Mouse (Mus musculus) forebrain, embryonic 12.5 days (tissue): ENCODE measurements around the gene Fas. TPM values are rescaled to one million over a fixed set of nuclear protein-coding genes. Genes with fewer than 3 reads are reported as not detected.

ENCODE experiments used
- ATAC-seq: fragments of 200-750 bp; cut with Nextera tagmentation; 2 replicates; pipeline ENCODE4 v1.8.0; 2017; ENCODE audit warnings: moderate TSS enrichment; ENCODE audit not compliant: low FRiP score
- H3K27ac ChIP-seq: fragments of 300-500 bp; sonication (generic); 2 replicates; pipeline ENCODE4 v1.5.1; 2016; ENCODE audit warnings: mild to moderate bottlenecking
- H3K27me3 ChIP-seq: fragments of 300-500 bp; sonication (generic); 2 replicates; pipeline ENCODE4 v1.6.1; 2016; ENCODE audit warnings: mild to moderate bottlenecking
- H3K36me3 ChIP-seq: fragments of 300-500 bp; sonication (generic); replicated peaks from 2 replicates; pipeline ENCODE4 v1.6.1; 2016; ENCODE audit warnings: mild to moderate bottlenecking
- H3K4me1 ChIP-seq: fragments of 300-500 bp; sonication (generic); 2 replicates; pipeline ENCODE4 v1.6.1; 2016
- H3K4me2 ChIP-seq: fragments of 300-500 bp; sonication (generic); 2 replicates; pipeline ENCODE4 v1.6.1; 2016; ENCODE audit warnings: mild to moderate bottlenecking, moderate library complexity
- H3K4me3 ChIP-seq: fragments of 300-500 bp; sonication (generic); replicated peaks from 2 replicates; pipeline ENCODE4 v1.5.1; 2016; ENCODE audit warnings: mild to moderate bottlenecking
- H3K9ac ChIP-seq: fragments of 300-500 bp; sonication (generic); 2 replicates; pipeline ENCODE4 v1.6.1; 2016; ENCODE audit warnings: mild to moderate bottlenecking
- H3K9me3 ChIP-seq: fragments of 300-500 bp; sonication (generic); 2 replicates; pipeline ENCODE4 v1.6.1; 2016
- WGBS: fragments of 180-500 bp; shearing (Covaris S2); methylation state at CpG from one replicate; pipeline ENCODE4 v1.1.7; 2016; 5-methylcytosine and 5-hydroxymethylcytosine counted together
- polyA plus RNA-seq: library from polyadenylated mRNA; unstranded; fragments of >200 nt; fragmentation: Nextera tagmentation; extraction: Ambion mirVana; gene quantifications from 2 replicates; pipeline ENCODE4 v1.2.1, GENCODE M21; 2016

The Fas gene
- polyA plus RNA-seq = 0.32 and 0.55 TPM in 2 replicates

DNA sequence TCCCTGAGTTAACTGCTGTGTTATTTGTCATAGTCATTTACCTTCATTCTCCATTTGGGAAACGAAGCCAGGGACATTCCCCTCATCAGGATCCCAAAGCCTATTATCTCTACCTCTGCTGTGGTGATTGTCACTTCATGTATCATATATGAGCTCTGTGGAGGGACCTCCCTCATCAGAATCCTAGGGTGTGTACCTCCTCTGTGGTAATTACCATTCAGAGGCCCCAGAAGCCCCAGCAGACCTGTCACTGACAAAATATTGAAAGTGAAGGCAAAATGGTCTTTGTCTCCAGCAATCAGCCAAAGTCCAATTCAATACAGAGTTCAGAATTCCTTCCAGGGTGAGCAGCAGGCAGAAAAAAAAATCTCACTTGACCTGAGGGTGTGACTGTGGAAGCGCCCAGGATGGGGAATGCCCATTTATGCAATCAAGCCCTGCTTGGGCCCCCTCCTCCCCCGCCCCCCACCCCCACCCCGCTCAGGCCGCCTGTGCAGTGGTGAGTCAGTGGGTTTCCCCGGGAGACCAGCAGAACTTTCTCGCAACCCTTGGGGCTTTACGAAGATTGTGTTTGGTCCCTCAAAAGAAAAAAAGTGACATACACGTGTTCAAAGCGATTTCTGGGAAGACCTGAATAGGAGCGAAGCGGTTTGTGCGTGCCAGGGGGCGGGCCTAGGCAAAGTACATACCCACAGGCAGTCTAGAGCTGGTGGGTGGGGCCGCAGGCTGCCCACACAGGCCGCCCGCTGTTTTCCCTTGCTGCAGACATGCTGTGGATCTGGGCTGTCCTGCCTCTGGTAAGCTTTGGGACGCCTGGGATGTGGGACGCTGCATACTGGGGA is at the start of gene Fas:
TSS of gene Fas (plus strand) at position 719 of the 842 bp plus-strand sequence.
- ATAC-seq = peak; percentile 92
- Histone ChIP-seq H3K36me3 (no peaks in the 10 kb centered on the region), H3K4me1 (peaks cover 14% of the 10 kb centered on the region), H3K27me3 (peaks cover 10% of the 10 kb centered on the region; the same call in 1 of the 2 replicates), H3K27ac (no peak within 1 kb of the TSS), H3K4me3 (peak within 1 kb of the TSS; percentile 39), H3K9me3 (no peaks in the 10 kb centered on the region), H3K4me2 (peak within 1 kb of the TSS; percentile 77), H3K9ac (peak within 1 kb of the TSS; percentile 30; the same call in 1 of the 2 replicates)
- WGBS = 3% methylated on average over 18 of the region's 19 CpGs

GRCm38 (mm10) chr19:34241247-34241915 is 49.1 kb upstream of the Fas start:
- 0 out of 2 replicates have a peak, but pooled peaks have one; percentile 36 for ATAC-seq
- H3K9me3 ChIP-seq = no peaks in the 10 kb centered on the region
- 70% methylated on average over 15 of the region's 15 CpGs for WGBS
- no peaks in the 10 kb centered on the region for H3K36me3 ChIP-seq
- no peaks in the 10 kb centered on the region for H3K4me1 ChIP-seq
- H3K9ac ChIP-seq = no peak overlapping the region
- no peak overlapping the region for H3K27ac ChIP-seq
- H3K27me3 ChIP-seq = no peaks in the 10 kb centered on the region
- H3K4me2 ChIP-seq = no peak overlapping the region
- no peak overlapping the region for H3K4me3 ChIP-seq

DNA sequence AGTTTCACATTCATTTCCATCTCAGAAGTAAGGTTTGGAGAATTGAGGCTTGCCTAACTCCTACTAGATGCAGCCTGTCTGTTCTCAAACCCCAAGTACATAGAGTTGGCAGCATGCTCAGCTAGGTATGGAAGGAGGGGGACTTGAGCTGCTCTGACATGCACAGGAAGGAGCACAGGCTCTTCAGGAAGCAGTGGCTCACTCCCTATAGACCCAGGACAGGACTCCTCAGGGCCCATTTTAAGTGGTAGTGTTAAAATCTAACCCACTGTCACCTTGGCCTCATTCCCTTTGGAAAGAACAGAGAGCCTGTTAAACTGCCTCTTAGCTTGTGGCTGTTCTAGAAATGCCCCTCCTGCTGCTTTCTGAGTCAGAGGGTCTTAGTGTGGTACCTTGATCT is 47.5 kb upstream of the Fas start:
- H3K4me2 ChIP-seq = no peak overlapping the region
- no peaks in the 10 kb centered on the region for H3K36me3 ChIP-seq
- H3K4me3 ChIP-seq = no peak overlapping the region
- H3K27ac ChIP-seq = no peak overlapping the region
- no peak overlapping the region for H3K9ac ChIP-seq
- no peaks in the 10 kb centered on the region for H3K4me1 ChIP-seq
- ATAC-seq = no peak
- H3K9me3 ChIP-seq = no peaks in the 10 kb centered on the region
- no peaks in the 10 kb centered on the region for H3K27me3 ChIP-seq

DNA sequence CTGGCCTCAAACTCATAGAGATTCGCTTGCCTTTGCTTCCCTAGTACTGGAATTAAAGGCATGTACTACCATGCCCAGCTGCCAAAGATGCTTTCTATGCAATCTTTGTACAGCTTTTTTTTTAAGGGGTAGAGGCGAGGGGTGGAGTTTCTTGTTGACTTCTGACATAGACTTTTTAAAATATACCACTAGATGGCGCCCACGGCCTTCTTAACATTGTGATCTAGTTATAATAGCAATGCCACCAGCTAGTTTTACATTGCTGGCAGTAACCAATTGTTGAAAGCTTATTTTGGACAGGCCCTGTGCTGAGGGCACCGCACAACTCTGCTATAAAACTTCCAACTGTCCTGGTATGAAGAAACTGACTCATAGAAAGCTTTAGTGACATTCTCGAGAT is 46.4 kb upstream of the Fas start:
- H3K27me3 ChIP-seq = no peaks in the 10 kb centered on the region
- H3K27ac ChIP-seq = no peak overlapping the region
- H3K4me3 ChIP-seq = no peak overlapping the region
- no peak overlapping the region for H3K9ac ChIP-seq
- no peaks in the 10 kb centered on the region for H3K36me3 ChIP-seq
- peak; percentile 46; the same call in 1 of the 2 replicates for ATAC-seq
- H3K9me3 ChIP-seq = no peaks in the 10 kb centered on the region
- 17% methylated on average over 6 of the region's 6 CpGs for WGBS
- H3K4me1 ChIP-seq = no peaks in the 10 kb centered on the region
- H3K4me2 ChIP-seq = no peak overlapping the region

- Histone ChIP-seq H3K4me3 (no peak overlapping the region), H3K27ac (no peak overlapping the region), H3K9ac (no peak overlapping the region), H3K4me1 (no peaks in the 10 kb centered on the region), H3K4me2 (no peak overlapping the region), H3K9me3 (no peaks in the 10 kb centered on the region), H3K36me3 (no peaks in the 10 kb centered on the region), H3K27me3 (no peaks in the 10 kb centered on the region)
- no peak for ATAC-seq
- WGBS = 77% methylated on average over 5 of the region's 5 CpGs
Observed at GRCm38 (mm10) chr19:34248558-34248957, 41.9 kb upstream of the Fas start.

DNA sequence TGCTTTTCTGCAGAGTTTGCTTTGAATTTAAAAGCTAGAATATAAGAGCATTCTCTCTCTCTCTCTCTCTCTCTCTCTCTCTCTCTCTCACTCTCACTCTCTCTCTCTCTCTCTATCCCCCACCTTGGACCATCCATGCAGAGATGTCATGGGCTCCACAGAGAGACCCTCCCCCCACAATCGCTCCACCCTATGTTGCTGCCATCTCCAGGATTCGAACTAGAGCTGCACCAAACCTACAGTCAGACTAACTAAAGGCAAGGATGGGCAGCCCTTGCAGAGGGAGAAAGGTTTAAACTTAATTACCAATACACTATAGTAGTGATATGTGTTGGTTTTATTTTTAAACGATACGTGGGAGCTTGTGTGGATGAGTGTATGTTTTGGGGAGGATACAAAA is 39.8 kb upstream of the Fas start:
- H3K4me1 ChIP-seq = no peaks in the 10 kb centered on the region; the same call in 1 of the 2 replicates
- H3K27me3 ChIP-seq = no peaks in the 10 kb centered on the region
- no peak overlapping the region for H3K4me3 ChIP-seq
- no peak overlapping the region for H3K9ac ChIP-seq
- no peak overlapping the region for H3K27ac ChIP-seq
- no peaks in the 10 kb centered on the region for H3K36me3 ChIP-seq
- WGBS = 87% methylated on average over 4 of the region's 4 CpGs
- ATAC-seq = no peak
- H3K4me2 ChIP-seq = no peak overlapping the region
- no peaks in the 10 kb centered on the region for H3K9me3 ChIP-seq

DNA sequence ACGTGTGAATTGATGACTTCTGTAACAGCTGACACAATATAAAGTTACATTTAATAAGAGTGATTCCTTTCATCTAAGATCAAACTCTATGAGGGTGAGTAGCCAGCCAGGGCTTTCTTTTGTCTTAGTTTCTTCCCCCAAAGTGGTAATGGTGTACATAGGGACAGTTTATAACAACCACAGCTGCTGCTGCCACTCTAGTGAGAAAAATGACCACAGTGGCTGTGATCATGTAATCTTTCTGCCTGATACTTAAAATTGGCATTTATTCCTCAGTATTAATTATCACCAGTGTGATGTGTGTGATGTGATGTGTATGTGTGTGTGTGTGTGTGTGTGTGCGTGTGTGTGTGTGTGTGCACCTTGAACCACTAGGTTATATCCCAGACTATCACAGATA is 38.6 kb upstream of the Fas start:
- no peak overlapping the region for H3K9ac ChIP-seq
- 86% methylated on average over 2 of the region's 2 CpGs for WGBS
- no peaks in the 10 kb centered on the region for H3K36me3 ChIP-seq
- H3K4me1 ChIP-seq = no peaks in the 10 kb centered on the region; the same call in 1 of the 2 replicates
- H3K4me3 ChIP-seq = no peak overlapping the region
- H3K4me2 ChIP-seq = no peak overlapping the region
- H3K27me3 ChIP-seq = no peaks in the 10 kb centered on the region
- H3K9me3 ChIP-seq = no peaks in the 10 kb centered on the region
- ATAC-seq = no peak
- H3K27ac ChIP-seq = no peak overlapping the region

- H3K27me3 ChIP-seq = no peaks in the 10 kb centered on the region
- H3K27ac ChIP-seq = no peak overlapping the region
- H3K9me3 ChIP-seq = no peaks in the 10 kb centered on the region
- no peaks in the 10 kb centered on the region for H3K36me3 ChIP-seq
- no peak overlapping the region for H3K4me3 ChIP-seq
- no peaks in the 10 kb centered on the region; the same call in 1 of the 2 replicates for H3K4me1 ChIP-seq
- ATAC-seq = no peak
- H3K9ac ChIP-seq = no peak overlapping the region
- WGBS = 87% methylated on average over 9 of the region's 9 CpGs
- no peak overlapping the region for H3K4me2 ChIP-seq
Observed at GRCm38 (mm10) chr19:34252450-34252849, 38.0 kb upstream of the Fas start.

DNA sequence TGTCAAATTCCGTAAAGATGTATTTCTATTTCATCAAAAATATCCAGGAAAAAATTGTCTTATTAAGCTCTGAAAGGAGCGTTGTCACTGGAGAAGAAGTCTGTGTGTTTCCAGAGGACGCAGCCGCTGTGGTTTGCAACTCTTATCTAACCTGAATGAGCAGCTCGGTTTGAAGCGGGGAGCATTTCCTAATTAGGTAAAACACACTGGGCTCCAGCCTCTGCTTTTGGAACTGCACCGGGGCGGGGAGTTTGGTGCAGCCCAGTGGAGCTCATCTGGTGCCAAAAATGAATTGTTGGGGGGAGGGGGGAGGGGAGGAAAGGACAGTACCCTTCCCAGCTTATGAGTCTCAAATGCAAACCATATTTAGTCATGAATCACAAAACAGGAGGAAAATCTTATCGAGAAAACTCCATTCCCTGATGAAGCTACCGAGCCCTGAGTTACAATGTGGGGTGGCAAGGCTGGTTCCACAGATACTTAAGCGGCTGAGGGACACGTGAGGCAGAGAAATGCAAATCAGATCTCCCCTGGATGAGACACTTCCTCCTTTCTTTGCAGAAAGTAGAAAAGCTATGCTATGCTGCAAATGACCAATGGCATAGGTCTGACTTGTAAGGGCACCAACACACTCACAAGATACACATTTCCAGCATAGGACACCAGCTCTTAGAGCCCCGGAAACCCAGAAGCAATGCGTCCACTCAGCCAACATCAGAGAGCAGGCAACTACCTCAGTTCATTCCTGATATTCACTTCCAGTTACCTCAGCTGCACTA is 36.2 kb upstream of the Fas start:
- Histone ChIP-seq H3K4me2 (no peak overlapping the region), H3K27ac (no peak overlapping the region), H3K4me1 (no peaks in the 10 kb centered on the region; the same call in 1 of the 2 replicates), H3K27me3 (no peaks in the 10 kb centered on the region), H3K36me3 (no peaks in the 10 kb centered on the region), H3K9ac (no peak overlapping the region), H3K4me3 (no peak overlapping the region), H3K9me3 (no peaks in the 10 kb centered on the region)
- 46% methylated on average over 14 of the region's 14 CpGs for WGBS
- ATAC-seq = no peak

GRCm38 (mm10) chr19:34254880-34255681 is 35.4 kb upstream of the Fas start, which contains the start of gene Acta2:
Gene Acta2, minus strand, starts transcription at chr19:34255590.
- no peaks in the 10 kb centered on the region for H3K27me3 ChIP-seq
- no peak for ATAC-seq
- no peak within 1 kb of the TSS for H3K9ac ChIP-seq
- H3K9me3 ChIP-seq = no peaks in the 10 kb centered on the region
- H3K4me3 ChIP-seq = no peak within 1 kb of the TSS
- no peaks in the 10 kb centered on the region; the same call in 1 of the 2 replicates for H3K4me1 ChIP-seq
- H3K4me2 ChIP-seq = no peak within 1 kb of the TSS
- no peaks in the 10 kb centered on the region for H3K36me3 ChIP-seq
- WGBS = 67% methylated on average over 16 of the region's 16 CpGs
- no peak within 1 kb of the TSS for H3K27ac ChIP-seq

DNA sequence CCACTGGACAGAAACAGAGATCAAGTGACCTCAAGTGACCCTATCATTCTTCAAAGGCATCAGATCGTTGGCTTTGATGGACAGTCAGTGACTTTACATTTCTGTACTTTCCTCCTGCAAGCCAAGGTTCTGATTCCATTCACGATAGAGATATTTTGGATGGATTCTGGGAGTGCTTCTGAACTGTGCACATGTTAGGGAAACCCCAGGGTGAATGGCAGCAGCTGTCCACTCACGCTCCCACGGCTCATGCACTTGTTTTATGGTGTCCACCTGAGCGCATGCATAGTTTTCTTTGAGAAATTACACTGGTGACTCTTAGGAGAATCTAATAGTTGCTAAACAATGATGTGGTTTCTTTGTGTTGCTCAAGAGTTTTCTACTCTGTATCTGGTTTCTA is 34.3 kb upstream of the Fas start:
- H3K4me3 ChIP-seq = no peak overlapping the region
- H3K27me3 ChIP-seq = no peaks in the 10 kb centered on the region
- no peak for ATAC-seq
- H3K27ac ChIP-seq = no peak overlapping the region
- no peaks in the 10 kb centered on the region for H3K36me3 ChIP-seq
- WGBS = 85% methylated on average over 5 of the region's 5 CpGs
- H3K4me2 ChIP-seq = no peak overlapping the region
- no peaks in the 10 kb centered on the region; the same call in 1 of the 2 replicates for H3K4me1 ChIP-seq
- no peaks in the 10 kb centered on the region for H3K9me3 ChIP-seq
- H3K9ac ChIP-seq = no peak overlapping the region
